Mouse (Mus musculus) cerebellum, adult 18-20 months (tissue): Measurements from ENCODE around the gene Nudt2.

Experiments
- DNase-seq, 2 experiments: peaks; one replicate each; pipeline ENCODE4 v3.0.0; 2021

Gene Nudt2

DNA sequence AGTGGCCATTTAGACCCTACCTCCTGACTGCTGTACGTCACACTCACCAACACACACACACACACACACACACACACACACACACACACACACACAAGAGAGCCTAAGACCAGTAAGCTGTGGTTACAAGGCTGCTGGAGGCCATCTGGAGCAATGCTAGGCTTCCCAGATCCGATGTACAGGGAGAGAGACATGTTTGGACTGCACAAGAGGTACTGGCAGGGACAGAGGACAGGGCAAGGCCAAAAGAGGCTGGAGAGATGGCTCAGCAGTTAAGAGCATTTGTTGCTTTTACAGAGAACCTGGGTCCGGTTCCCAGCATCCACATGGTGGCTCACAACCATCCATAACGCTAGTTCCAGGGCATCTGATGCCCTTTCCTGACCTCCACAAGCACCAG, 30.1 kb downstream of the Nudt2 start:
- no peak for DNase-seq

DNA sequence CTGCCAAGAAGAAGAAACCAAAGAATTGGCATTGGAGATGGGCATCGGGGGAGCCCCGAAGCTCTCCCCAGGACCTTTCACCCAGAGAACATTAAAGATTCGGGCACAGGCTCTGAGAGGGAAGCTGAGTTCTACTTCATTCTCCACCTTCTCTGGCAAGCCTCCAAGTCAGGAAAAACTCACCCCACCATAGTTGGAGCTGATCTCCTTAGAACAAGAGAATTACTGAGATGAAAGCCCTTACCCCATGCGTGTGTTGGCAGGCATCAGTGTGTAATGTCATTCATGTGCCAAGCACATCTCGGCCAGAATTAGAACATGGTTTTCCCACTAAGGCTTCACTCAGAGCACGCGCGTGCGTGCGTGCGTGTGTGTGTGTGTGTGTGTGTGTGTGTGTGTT, 30.9 kb downstream of the Nudt2 start:
- DNase-seq = no peak

DNA sequence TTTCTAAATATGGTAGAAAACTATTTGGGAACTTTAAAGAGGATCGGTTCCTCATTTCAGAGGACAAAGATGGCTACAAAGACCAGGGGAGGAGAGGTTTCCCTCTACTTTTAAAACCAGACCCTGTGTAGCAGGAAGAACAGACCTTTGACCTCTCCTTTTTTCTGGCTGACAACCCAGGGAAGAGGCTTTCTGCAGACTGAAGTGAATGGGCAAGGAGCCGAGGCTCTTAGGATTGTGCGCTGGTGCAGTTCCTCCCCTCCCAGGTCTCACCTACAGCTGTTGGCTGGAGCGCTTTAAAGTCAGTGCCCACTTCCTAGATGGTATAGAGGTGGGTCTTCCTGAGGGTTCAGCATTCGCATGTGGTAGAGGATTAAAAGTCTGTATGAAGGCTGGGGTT, 32.1 kb downstream of the Nudt2 start:
- DNase-seq = no peak

DNA sequence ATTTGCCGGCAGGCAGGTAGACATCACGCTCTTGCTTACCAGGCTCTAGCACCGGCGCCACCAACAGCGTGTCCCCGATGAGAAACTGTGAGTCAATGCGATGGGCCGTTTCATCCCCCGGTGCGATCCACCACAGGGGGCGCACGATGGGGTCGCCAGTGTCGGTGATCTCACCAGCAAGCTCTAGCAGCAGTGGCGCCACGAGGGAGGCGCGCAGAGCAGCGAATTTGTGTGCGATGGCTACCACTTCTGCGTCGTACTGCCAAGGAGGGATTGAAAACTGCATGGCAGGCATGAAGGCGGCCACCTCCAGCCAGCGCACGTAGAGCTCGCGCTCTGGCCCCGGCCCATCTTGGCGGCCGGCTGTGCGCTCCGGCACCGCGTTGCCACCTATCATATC, 32.6 kb downstream of the Nudt2 start:
- no peak for DNase-seq

DNA sequence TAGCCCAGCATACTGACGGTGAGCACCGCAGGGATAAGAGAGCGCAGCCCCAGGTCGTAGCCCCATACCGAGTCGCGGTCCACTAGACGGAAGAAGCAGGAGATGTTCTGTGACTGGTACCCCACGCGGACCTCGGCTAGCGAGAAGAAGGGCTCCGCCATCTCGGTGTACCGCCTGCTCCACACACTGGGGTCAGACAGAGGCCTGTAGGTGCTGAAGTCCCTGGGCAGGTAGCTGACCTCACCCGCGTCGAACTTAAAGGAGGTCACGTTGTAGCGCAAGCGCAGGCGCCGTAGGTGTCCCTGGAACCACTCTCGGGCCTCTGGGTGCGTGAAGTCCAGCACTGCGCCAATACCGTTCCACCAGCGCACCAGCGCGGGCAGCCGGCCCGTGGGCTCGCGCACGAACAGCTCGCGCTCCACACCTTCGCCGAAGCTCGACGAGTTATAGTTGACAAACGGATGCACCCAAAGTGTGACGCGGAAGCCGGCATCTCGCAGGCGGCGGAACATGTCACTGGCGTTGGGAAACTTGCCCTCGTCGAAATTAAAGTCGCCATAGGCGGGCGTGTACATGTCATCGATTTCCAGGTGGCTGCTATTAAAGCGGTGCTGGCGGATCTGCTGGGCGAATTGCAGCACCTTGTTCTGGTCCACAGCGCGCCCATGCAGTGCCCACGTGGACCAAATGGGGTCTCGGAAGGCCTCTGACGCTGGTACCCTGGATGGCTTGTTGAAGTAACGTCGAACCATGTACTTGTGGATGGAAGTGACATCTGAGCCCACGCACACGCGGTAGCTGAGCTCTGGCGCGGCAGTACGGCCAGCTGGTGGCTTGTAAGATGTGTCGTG, 33.3 kb downstream of the Nudt2 start:
- no peak for DNase-seq

DNA sequence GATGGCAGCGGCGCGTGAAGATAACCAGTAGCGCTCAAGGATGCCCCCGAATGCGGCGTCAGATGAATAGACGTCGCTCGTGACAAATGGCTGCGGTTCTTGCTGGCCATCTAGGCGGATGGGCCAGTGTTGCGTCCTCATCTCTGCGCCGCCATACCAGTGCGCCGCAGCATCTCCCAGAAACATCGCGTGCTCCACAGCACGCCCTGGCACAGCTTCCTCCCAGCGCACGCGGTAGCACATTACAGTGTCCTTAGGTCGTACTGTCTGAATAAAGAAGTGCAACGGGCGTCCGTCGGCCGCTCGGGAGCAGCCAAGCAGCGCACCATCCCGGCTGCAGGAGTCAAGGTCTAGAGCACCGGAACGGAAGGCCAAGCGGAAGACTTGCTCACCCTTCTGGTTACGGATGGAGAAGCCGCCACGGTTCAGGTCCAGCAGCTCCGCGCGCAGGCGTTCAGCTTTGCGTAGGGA, 34.0 kb downstream of the Nudt2 start:
- DNase-seq = no peak

DNA sequence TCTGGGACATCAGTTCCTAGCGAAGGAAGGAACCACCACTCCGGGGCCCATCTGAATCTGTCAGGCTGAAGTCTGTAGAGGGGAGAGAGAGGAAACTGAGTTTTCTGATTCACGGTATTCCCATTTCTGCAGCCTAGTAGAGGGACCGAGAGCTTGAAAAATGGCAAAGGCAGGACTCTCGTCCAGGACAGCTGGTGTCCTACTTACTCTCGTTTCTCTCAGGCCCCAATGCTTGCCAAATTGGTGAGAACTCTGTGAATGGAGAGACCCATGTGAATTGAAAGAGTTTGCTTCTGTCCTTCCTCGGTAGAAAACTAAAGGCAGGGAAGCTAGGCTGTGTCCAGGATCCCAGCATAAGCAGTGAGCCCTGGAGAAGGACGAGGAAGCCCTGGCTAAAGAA, 34.7 kb downstream of the Nudt2 start:
- DNase-seq = no peak

DNA sequence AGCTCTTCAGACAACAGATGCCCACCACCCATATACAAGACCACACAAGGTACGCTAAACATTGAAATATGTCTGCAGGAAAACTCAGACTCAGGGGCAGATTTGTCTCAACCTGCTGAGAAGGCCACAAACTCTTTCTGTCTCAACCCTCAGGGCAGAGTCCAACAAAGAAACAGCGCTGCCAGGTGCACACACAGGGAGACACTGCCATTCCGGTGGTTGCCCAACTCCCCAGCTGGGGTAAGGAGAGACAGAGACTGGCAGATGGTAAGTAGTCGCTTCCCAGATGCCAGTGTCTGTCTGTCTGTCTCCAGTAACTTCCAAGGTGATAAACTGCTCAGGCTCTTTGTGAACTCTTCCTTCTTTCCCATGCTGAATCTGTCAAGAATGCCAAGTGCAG, 35.8 kb downstream of the Nudt2 start:
- DNase-seq = no peak

DNA sequence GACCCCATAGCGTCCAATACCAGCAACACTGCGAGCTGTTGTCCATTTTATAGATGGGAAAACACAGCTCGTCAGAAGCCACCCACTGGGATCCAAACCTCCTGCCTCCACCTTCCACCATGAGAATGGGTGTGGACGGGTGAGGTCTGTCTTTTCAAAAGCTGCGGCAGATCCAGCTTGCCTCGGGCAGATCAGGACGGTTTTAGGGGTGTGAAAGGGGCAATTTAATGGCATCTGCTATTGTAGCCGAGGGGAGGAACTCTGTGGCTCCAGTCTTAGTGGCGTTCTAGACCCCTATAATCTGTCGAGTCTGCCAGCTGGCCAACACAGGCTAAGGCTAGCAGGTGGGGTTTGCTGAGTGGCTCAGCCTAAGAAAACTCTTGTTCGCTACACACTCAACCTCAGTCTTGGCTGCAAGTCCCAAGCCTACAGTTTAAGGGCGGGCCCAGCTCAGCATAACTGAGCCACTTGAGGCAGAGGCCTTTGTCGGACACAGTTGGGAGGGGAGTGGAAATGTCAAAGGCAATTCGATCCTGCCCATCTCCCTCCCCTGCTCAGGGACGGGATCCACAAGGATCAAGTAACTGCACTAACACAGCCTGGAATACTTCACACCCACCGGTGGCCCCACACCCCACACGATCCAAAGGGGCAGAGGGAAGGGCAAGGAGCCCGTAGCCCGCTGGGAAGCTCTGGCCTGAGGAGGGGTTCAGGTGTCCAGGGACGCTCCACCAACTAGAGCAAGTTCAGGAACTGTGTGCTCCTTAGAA, 37.4 kb downstream of the Nudt2 start:
- no peak for DNase-seq

DNA sequence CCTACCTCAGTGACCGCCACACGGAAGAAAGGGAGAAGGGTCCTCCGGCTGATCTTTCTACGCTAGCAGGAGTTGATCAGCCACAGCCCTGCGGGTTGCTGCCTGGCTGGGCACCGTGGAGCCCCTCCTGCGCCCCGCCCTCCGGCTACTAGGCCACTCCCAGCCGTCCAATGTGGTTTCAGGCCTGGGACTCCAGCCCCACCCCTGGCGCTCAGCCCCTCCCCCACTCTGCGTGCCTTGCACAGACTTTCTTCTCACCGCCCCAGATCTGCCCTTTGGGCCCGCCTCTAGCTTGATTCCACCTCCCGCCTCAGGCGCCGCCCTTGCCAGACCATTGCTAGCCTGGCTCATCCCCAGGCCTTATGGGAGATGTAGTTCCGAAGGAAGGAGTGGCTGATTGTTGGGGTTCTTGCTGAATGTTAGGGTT, 38.0 kb downstream of the Nudt2 start, which contains the start of gene AI464131:
Gene AI464131, minus strand, starts transcription at position 91 of the 427 bp plus-strand sequence.
- peak; percentile 93 to 98 for DNase-seq

DNA sequence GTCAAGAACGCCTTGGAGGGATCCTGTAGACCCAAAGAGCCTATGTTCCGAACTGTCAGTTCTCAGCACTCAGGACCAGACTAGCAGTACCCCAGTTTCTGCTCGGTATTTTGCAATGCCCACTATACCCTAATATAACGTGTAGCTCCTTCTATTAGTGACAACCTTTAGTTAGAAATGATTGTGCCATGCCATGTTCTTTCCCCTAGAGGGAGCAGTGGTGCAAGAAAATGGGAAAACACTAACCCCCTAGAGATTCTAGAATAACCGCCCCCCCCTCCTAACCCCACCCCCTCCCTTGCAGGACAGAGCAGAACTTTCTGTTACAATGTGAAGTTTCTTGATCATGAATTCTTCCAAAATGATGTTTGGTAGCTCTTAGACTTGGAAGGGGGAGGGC, 39.4 kb downstream of the Nudt2 start:
- DNase-seq = no peak

DNA sequence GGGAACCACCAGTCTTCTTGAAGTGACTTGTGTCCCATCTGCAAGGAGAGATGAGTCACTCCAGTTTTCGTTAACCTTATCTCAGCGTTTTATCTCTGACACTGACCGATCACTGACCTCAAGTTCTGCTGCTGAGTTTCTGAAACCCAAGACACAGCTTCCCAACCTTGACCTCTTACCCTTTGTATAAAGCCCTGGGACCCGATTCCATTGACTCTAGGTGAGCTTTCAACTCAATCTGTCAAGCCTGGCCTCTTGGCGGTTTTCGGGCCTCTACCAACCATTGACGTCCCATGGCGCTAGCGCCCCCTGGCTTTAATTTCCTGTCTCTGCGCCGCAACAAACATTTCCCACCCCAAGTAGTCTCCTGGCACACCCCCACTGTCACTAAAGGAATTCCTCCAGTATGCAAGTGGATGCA, 40.2 kb downstream of the Nudt2 start:
- DNase-seq = no peak

DNA sequence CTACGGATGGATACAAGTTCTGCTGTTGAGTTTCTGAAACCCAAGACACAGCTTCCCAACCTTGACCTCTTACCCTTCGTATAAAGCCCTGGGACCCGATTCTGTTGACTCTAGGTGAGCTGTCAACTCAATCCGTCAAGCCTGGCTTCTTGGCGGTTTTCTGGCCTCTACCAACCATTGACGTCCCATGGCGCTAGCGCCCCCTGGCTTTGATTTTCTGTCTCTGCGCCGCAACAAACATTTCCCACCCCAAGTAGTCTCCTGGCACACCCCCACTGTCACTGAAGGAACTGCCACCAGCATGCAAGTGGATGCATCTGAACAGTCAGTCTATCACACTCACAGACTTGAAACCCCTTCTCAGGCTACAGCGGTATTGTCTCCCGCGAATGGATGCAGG, 41.2 kb downstream of the Nudt2 start:
- peak; percentile 54 to 67 for DNase-seq

DNA sequence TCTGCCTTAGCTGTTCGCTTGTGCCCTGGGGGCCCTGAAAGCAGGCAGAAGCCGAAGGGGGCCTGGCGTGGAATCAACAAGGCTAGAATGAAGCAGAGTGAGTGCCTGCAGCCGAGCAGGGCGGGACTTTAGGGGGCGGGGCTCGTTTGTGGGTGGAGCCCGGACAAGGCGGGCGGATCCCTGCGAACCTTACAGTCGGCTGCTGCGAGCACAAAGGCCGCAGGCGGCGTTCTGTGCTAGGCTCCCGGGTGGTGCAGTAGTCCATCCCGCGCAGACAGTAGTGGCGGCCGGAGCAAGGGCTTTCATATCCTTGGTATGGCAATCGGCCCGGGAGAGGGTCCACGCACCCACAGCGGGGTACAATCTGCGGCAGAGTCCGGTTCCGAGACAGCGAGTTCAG, 42.0 kb downstream of the Nudt2 start:
- peak; percentile 87 to 88 for DNase-seq

DNA sequence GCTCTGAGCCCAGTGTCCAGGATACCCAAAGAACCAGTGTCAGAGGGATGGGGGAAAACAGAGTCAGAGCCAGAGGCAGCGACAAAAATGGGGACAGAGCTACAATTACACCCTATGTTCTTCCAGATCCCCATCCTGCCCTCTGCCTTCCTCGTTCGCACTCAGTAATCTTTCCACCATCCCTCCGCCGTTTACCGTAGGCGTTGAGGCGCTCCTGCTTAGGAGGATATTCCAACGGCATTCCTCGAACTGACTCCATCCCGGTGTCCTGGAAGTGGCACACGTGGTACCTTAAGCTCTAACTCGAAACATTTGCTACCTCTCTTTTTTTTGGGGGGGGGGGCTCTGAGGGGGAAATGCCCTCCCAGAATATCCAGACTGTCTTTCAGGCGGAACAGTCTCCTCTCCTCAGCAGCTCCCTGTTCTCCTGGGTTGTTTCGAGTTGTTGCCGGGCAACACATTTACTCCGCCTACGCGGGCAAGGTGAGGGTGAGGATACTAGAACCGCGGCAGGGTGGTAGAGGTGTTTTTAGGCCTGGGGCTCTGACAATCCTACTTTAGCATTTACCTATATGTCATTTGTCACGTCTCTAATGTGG, 42.5 kb downstream of the Nudt2 start:
- no peak for DNase-seq

DNA sequence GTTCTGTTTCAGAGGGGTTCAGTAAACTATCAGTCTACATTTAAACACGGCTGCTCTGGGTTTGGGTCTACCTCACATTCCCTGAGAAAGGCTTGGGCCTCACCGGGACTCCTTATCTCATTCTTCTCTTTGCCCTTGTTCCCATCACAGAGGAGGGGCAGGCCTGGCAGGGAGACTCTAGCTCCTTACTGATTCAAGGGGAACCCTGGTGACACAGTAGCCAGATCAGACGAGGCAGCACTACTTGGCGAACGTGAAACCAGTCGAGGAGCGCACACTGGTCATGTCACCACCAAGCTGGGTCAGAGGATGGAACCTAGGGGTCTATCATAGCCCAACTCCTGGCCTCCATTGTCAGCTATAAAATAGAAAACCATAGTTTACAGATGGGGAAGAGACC, 43.0 kb downstream of the Nudt2 start:
- no peak for DNase-seq

DNA sequence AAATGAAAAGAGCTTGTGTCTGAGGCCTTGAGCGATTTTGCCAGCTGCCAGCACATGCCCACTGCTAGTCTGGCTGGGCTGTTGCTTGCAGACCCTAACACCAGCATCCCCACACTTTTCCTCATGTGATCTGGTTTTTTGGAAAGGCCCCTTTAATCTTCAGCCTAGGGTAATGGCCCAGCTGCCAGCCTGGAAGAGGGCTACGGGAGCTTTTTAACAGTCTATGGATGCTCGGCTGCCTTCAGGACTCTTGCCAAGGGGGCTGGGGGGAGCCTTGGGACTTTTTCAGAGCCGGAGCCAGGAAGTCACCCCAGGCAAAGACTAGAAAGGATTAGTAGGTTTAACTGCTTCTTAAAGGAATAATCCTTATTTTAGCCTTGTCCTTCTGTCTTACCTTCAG, 48.4 kb downstream of the Nudt2 start:
- DNase-seq = no peak

DNA sequence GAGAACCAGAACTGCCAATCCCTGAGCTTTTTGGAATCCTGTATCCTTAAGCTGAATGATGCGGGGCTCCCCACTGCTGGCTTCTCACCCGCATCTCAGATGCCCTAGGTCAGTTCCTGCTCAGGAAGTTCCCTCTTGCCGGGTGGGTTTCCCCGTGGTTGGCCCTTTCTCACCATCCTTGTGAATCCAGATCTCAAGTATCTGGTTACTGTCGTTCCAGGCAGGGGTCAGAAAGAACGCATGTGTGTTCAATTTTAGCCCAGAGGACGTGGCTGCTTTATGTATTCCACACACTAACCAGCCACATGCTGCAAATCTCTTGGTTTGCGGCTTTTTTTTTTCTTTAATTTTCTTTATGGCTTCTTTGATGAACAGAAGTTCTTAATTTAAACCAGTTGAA, 48.8 kb downstream of the Nudt2 start:
- DNase-seq = no peak

DNA sequence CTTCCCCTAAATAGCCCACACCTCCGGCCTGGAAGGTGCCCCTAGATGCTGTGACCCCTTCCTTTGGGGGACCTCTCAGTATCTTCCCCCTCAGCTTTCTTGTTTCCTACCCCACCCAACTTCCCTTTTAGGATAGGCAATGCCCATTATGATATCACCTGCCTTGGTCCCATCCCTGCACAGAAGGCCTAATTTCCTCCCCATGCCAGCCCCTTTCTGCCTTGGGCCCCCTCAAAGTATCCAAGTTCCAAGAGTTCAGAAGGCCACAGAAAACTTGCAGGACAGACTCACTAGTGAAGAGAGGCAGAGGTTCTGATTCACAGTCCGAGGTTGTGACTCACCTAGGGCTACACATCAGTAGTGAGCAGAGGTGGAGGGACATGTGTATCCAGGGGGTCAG, 52.3 kb downstream of the Nudt2 start, which contains the start of gene 1110017D15Rik:
Gene 1110017D15Rik, minus strand, starts transcription at position 101 of the 400 bp plus-strand sequence.
- no peak for DNase-seq

DNA sequence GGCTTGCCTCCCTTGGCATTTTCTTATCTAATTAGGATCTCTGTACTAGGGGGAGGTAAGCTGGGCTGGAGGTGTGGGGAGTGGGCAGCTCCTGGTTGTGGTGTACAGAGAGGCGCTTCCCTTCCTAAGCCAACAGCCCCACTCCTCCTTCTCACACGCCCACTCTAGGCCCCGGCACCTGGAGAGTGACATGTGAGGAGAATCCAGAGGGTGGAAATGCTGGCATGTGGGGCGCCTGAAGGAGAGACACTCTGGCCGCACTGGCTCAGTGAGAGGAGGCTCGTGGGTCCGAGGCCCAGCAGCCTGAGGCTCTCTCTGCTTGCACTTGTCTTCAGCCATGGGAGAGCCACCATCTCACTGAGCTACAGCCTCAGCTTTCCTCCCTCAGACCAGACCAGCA, 53.4 kb downstream of the Nudt2 start:
- no peak for DNase-seq

DNA sequence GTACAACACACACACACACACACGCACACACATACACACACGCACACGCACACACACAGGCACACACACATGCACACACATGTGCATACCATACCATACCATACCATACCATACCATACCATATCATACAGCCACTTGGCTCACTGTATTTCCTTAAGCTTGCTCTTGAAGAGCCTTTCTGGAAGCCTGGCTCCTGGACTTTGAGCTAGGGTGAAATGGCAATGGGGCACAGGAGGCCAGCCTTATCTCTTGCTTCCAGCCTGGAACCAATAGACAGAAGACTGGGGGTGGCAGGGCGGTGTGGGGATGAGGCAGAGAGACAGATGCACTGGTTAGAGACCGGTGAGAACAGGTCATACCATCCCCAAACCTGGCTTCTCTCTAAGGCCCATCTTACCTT, 54.2 kb downstream of the Nudt2 start:
- no peak for DNase-seq

DNA sequence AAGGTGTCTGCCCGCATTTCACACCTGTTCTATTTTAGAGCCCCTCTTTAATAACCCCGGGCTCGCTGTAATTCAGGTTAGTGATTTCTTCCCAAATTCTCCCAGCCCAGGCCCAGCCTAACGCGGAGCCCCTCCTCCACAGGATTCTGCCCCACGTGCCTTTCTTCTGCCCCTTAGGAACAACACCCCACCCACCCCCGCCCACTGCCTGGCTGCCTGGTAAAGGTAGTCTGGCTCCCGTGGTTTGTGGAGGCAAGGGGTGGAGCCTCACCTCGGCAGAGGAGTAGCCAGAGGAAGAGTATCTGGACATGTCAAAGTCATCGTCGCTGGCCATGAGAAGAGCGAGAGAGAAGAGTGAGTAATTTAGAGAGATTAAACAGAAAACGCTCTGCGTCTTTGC, 55.7 kb downstream of the Nudt2 start:
- DNase-seq = no peak

DNA sequence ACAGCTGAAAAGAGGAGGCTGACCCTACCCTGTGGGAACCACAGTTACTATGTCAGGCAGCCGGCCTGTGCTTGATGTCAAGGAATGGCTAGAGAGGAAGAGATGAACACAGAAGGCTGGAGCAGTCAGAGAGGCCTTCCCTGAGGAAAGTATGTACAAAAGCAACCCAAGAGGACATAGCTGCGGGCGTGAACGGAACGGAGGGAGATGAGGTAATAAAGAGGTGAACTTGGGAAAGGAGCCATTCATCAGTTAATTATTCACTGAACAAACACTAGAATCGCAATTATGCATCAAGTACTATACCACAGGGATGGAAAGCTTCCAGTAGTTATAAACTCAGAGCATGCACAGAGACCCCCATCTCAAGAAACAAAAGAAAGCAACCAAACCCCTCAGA, 57.2 kb downstream of the Nudt2 start:
- no peak for DNase-seq

DNA sequence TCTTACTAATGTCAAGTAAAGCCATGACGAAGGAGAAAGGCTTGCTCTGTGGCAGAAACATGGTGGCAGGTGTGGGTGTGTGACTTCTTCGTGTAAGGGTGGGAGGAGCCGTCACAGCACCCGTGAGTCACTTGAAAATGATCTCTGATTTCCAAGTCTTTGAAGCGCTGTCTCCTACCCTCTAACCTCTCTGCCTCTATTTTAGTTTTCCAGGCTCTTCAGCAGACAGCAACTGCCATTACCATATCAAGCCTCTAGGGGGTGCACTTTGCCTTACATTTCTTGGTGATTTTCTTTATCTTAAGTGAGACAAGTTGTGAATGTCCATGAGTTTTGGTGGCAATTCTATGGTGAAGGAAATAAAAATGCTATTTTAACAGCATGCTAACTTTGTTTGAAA, 57.8 kb downstream of the Nudt2 start:
- peak; percentile 55 to 69 for DNase-seq
